Mouse (Mus musculus) bone marrow, adult 2 months (tissue): ENCODE results near the gene Fanca.
"Not testable (repeated sequence)": the region's sequence is repeated elsewhere in the genome, so short reads cannot be mapped to it uniquely, and the experiment has no call there.

Experiments
- CTCF ChIP-seq: fragments of 200-500 bp; IDR thresholded peaks from 2 replicates; pipeline ENCODE4 v1.5.1; 2011; ENCODE audit warnings: low read length, control low read depth; ENCODE audit not compliant: control insufficient read depth, insufficient read depth
- POLR2A ChIP-seq: fragments of 200-500 bp; IDR thresholded peaks from 2 replicates; pipeline ENCODE4 v1.6.1; 2011; ENCODE audit warnings: low read depth, mild to moderate bottlenecking, control low read depth, low read length, borderline replicate concordance; ENCODE audit not compliant: control insufficient read depth

DNA sequence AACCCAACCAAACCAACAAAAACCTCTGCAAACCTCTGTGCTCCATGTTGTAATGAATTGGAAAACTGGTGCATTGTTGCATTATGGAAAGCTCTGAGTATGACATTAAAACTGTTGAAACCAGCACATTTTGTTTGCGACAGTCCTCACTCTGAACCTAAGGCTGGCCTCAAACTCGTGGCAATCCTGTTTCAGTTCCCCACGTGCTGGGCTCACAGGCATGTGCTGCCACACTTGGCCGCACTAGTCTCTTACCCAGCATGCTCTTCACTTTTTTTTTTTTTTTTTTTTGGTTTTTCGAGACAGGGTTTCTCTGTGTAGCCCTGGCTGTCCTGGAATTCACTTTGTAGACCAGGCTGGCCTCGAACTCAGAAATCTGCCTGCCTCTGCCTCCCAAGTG, 35.4 kb downstream of the Fanca start:
- TF ChIP-seq CTCF, POLR2A: not testable (repeated sequence)
